Mouse (Mus musculus) liver, embryonic 14.5 days (tissue): ENCODE results near the gene Cmc2.

Experiments
- CTCF ChIP-seq: IDR thresholded peaks from 2 replicates; pipeline ENCODE4 v1.5.1; 2016; ENCODE audit warnings: antibody characterized with exemption, low read depth, control low read depth
- EP300 ChIP-seq: IDR thresholded peaks from 2 replicates; pipeline ENCODE4 v1.6.1; 2016; ENCODE audit warnings: antibody characterized with exemption, low read depth

DNA sequence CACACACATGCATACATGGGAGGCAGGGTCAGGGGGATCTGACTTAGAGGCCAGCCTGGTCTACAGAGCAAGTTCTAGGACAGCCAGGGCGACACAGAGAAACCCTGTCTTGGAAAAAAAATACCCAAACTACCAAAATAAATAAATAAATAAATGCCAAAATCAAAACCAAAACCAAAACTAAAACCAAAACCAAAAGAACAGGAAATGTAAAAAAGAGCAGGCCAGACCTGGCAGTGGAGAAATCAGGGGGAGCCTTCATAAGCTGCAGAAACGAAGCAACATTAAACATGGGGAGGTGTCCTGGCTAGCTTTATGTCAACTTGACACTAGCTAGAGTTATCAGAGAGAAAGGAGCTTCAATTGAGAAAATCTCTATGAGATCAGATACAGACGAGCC lies 29.1 kb downstream of the Cmc2 start:
- TF ChIP-seq CTCF (no peak), EP300 (no peak)
